In the genomic region with DNA sequence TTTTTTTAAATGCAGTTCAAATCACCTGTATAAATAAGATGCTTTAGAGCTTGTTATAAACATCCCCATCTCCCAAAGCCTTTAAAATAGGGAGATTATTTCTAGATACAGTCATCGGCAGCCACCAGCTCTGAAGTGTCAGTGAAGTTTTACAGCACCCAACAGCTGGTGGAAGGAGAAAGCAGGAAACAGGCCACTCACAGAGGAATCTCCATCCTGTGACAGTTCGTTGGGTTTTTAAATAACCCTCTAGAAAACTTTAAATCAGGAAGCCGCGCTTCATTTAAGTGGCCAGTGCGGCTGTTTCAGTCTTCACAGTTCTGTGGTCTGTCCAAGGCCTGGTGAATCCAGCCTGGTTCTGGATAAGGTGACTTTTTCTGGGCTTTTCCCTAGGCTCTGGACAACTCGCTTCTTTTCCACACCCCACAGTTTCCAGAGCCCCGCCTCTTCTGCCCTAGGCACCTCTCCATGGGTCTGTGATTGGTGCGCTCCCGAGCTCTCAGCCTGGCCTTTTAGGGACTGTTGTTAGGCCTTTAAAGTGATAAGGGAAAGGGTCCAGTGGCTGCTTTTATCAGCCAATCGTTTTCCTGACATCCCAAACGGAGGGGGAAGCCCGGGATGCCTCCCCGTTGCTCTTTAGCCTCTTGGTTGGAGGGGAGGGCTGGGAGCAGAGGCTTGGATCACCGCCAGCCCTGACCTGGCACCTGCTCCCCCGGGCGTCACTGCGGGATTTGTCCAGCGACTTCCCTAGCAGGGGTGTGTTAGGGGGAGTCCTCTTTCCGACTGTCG, we compare ENCODE assay signal across 8 mouse cellular contexts. TPM values are rescaled to one million over a fixed set of nuclear protein-coding genes. Genes with fewer than 3 reads are reported as not detected.
DNase-seq lines count a peak whose midpoint lies in the region; ATAC-seq lines count a peak whose summit lies in the region.

TSS of gene Sh3bgr (plus strand) at position 538 of the 789 bp plus-strand sequence.

- peak; percentile 59 for DNase-seq in left cerebral cortex, postnatal 4 days
- no peak for DNase-seq in left cerebral cortex, postnatal 14 days (ENCODE audit: low spot score in 2 of 2)
- peak; percentile 57 for DNase-seq in forebrain, embryonic 10.5 days (ENCODE audit: extremely low spot score, low spot score)
- peak; percentile 80 to 90 for DNase-seq in kidney, postnatal 25 days
- no peak for DNase-seq in frontal cortex, postnatal 36 days (ENCODE audit: low spot score in 2 of 2)

- H3K36me3 ChIP-seq in forebrain, embryonic 10.5 days (replicated peaks), result no peaks in the 10 kb centered on the region
- H3K36me3 ChIP-seq in heart, embryonic 16.5 days (ENCODE audit: control insufficient read depth, insufficient read depth), result no peaks in the 10 kb centered on the region
- no peaks in the 10 kb centered on the region for H3K36me3 ChIP-seq in stomach, embryonic 16.5 days (ENCODE audit: control insufficient read depth, insufficient read depth, low read length)

- 8% methylated on average over 20 of the region's 20 CpGs for WGBS in forebrain, embryonic 10.5 days
- WGBS in heart, embryonic 16.5 days, result 4% methylated on average over 20 of the region's 20 CpGs
- 6% methylated on average over 20 of the region's 20 CpGs for WGBS in stomach, embryonic 16.5 days

- H3K9me3 ChIP-seq in forebrain, embryonic 10.5 days, result 0 out of 2 replicates have a peak, but pooled peaks cover 1% of the 10 kb centered on the region
- no peaks in the 10 kb centered on the region for H3K9me3 ChIP-seq in heart, embryonic 16.5 days (replicated peaks; ENCODE audit: control insufficient read depth, low read length)
- H3K9me3 ChIP-seq in stomach, embryonic 16.5 days (replicated peaks; ENCODE audit: control insufficient read depth, low read length), result 0 out of 2 replicates have a peak, but pooled peaks cover 1% of the 10 kb centered on the region

- peaks cover 19% of the 10 kb centered on the region for H3K4me1 ChIP-seq in forebrain, embryonic 10.5 days
- H3K4me1 ChIP-seq in heart, embryonic 16.5 days (ENCODE audit: control insufficient read depth, insufficient read depth, low read length), result peaks cover 16% of the 10 kb centered on the region
- 0 out of 2 replicates have a peak, but pooled peaks cover 3% of the 10 kb centered on the region for H3K4me1 ChIP-seq in stomach, embryonic 16.5 days (ENCODE audit: control insufficient read depth, insufficient read depth, low read length)

- intact Hi-C loops in left cerebral cortex, postnatal 4 days (cut with DNase I), result no loop called here
- intact Hi-C loops in left cerebral cortex, postnatal 14 days (cut with DNase I), result no loop called here

- peak; percentile 95 for ATAC-seq in heart, embryonic 16.5 days (replicated peaks; ENCODE audit: extremely low read depth, insufficient read depth, low FRiP score)
- ATAC-seq in megakaryocyte progenitor cell, adult 5-6 weeks (replicated peaks; ENCODE audit: poor library complexity), result peak; percentile 42
- ATAC-seq in stomach, embryonic 16.5 days (ENCODE audit: insufficient read depth, low FRiP score), result peak; percentile 93

- H3K27ac ChIP-seq in forebrain, embryonic 10.5 days, result peak within 1 kb of the TSS; percentile 57
- H3K27ac ChIP-seq in heart, embryonic 16.5 days (ENCODE audit: low read length), result peak within 1 kb of the TSS; percentile 99
- H3K27ac ChIP-seq in stomach, embryonic 16.5 days (ENCODE audit: low read length), result peak within 1 kb of the TSS; percentile 49

- H3K27me3 ChIP-seq in forebrain, embryonic 10.5 days (ENCODE audit: poor library complexity, severe bottlenecking), result peaks cover 9% of the 10 kb centered on the region; the same call in 1 of the 2 replicates
- H3K27me3 ChIP-seq in heart, embryonic 16.5 days (ENCODE audit: control insufficient read depth, insufficient read depth, low read length), result no peaks in the 10 kb centered on the region
- no peaks in the 10 kb centered on the region for H3K27me3 ChIP-seq in stomach, embryonic 16.5 days (ENCODE audit: control insufficient read depth, insufficient read depth, low read length)

- H3K4me3 ChIP-seq in forebrain, embryonic 10.5 days, result peak within 1 kb of the TSS; percentile 50
- H3K4me3 ChIP-seq in heart, embryonic 16.5 days (ENCODE audit: low read length), result peak within 1 kb of the TSS; percentile 62
- peak within 1 kb of the TSS; percentile 36 for H3K4me3 ChIP-seq in stomach, embryonic 16.5 days (replicated peaks; ENCODE audit: low read length)

- H3K9ac ChIP-seq in heart, embryonic 16.5 days (ENCODE audit: low read length), result peak within 1 kb of the TSS; percentile 84
- peak within 1 kb of the TSS; percentile 63 for H3K9ac ChIP-seq in stomach, embryonic 16.5 days (ENCODE audit: low read length)

- H3K4me2 ChIP-seq in heart, embryonic 16.5 days (ENCODE audit: low read depth, low read length), result peak within 1 kb of the TSS; percentile 69
- peak within 1 kb of the TSS; percentile 56 for H3K4me2 ChIP-seq in stomach, embryonic 16.5 days (ENCODE audit: low read depth, low read length)

RNA-seq across cellular contexts. Expression of gene Sh3bgr, which starts in this region (rescaled TPM):
- total RNA-seq in left cerebral cortex, postnatal 4 days (2021), result 1 to 10 TPM; 1.9 to 3.3 TPM
- total RNA-seq in left cerebral cortex, postnatal 14 days (2021), result 1 to 10 TPM in 1 of 2 experiments, under 1 TPM in 1; 0.89 to 1.5 TPM
- 1.3 and 1.8 TPM in 2 replicates for polyA plus RNA-seq in forebrain, embryonic 10.5 days (2016; fragmentation: Nextera tagmentation; extraction: Ambion mirVana)
- 523 and 531 TPM in 2 replicates for polyA plus RNA-seq in heart, embryonic 16.5 days (2015; fragmentation: Nextera tagmentation; extraction: Ambion mirVana)
- 0.78 TPM in 1 of 2 replicates, not detected in the other for total RNA-seq in megakaryocyte progenitor cell, adult 5-6 weeks (2015)
- total RNA-seq in megakaryocyte progenitor cell, adult 5-6 weeks (2017), result not detected in 2 replicates
- polyA plus RNA-seq in stomach, embryonic 16.5 days (2015; fragmentation: Nextera tagmentation; extraction: Ambion mirVana), result 50.3 and 60.9 TPM in 2 replicates

Comparison
In these comparisons a context has a peak if more than half of its experiments do, and no peak if none do; other contexts are left out.
1. RNA of gene Sh3bgr (polyA plus RNA-seq): 523 to 531 TPM in heart, embryonic 16.5 days and 50.3 to 60.9 TPM in stomach, embryonic 16.5 days; 1.3 to 1.8 TPM in forebrain, embryonic 10.5 days; every median in the first group is over 10 times any median in the second.
2. DNase-seq: peak in left cerebral cortex, postnatal 4 days (single experiment), forebrain, embryonic 10.5 days (single experiment) and kidney, postnatal 25 days (2 of 2); none in left cerebral cortex, postnatal 14 days (0 of 2) and frontal cortex, postnatal 36 days (0 of 2).
3. Peak in ATAC-seq in megakaryocyte progenitor cell, adult 5-6 weeks; RNA of the gene not detected or under 1 TPM.
4. H3K27ac ChIP-seq: peak in every context shown above with its lines; median percentile 99 in heart, embryonic 16.5 days; 57 in forebrain, embryonic 10.5 days; 49 in stomach, embryonic 16.5 days.
5. ATAC-seq: peak in every context shown above with its lines; median percentile 95 in heart, embryonic 16.5 days; 93 in stomach, embryonic 16.5 days; 42 in megakaryocyte progenitor cell, adult 5-6 weeks.
6. Peak in every context shown above with its lines, with median percentiles within 50 percentile points of each other: H3K4me3 ChIP-seq.